Mouse (Mus musculus) myocyte (in vitro differentiated cells): ENCODE measurements at regions not wholly inside any gene's neighbourhood (a gene's known extent, or its start where the extent isn't known, plus 50 kb on each side); places are given as distances from the start of the nearest gene placed in this dataset.

ENCODE experiments used
- CEBPB ChIP-seq: IDR thresholded peaks from 2 replicates; pipeline ENCODE4 v1.6.1; 2011; ENCODE audit warnings: mild to moderate bottlenecking, moderate library complexity; ENCODE audit not compliant: poor library complexity, insufficient read depth, severe bottlenecking
- E2F4 ChIP-seq: IDR thresholded peaks from one replicate; pipeline ENCODE4 v1.6.1; 2011; ENCODE audit warnings: mild to moderate bottlenecking, control low read depth, moderate library complexity; ENCODE audit not compliant: insufficient read depth
- MAX ChIP-seq: IDR thresholded peaks from one replicate; pipeline ENCODE4 v1.6.1; 2011; ENCODE audit warnings: low read depth, mild to moderate bottlenecking, control low read depth
- MYOD1 ChIP-seq, 3 experiments: IDR thresholded peaks; one replicate each; pipeline ENCODE4 v1.6.1; 2011; ENCODE audit warnings: control low read depth in 2 of 3, low read depth in 2 of 3, mild to moderate bottlenecking in 2 of 3, moderate library complexity in 1 of 3; ENCODE audit not compliant: insufficient read length in 2 of 3, control insufficient read depth in 1 of 3
- MYOG ChIP-seq, 3 experiments: IDR thresholded peaks; one replicate each; pipeline ENCODE4 v1.6.1; 2011; ENCODE audit warnings: control low read depth in 2 of 3, low read depth in 2 of 3, mild to moderate bottlenecking in 2 of 3; ENCODE audit not compliant: insufficient read length in 2 of 3, control insufficient read depth in 1 of 3, insufficient read depth in 1 of 3
- POLR2A ChIP-seq: IDR thresholded peaks from one replicate; pipeline ENCODE4 v1.6.1; 2011; ENCODE audit warnings: low read depth, mild to moderate bottlenecking, control low read depth, moderate library complexity; ENCODE audit not compliant: insufficient read length
- POLR2AphosphoS2 ChIP-seq: IDR thresholded peaks from one replicate; pipeline ENCODE4 v1.6.1; 2011; ENCODE audit warnings: low read depth, control low read depth; ENCODE audit not compliant: insufficient read length
- REST ChIP-seq: IDR thresholded peaks from one replicate; pipeline ENCODE4 v1.6.1; 2011; ENCODE audit warnings: mild to moderate bottlenecking, control low read depth, moderate library complexity; ENCODE audit not compliant: insufficient read depth, insufficient read length
- SRF ChIP-seq: IDR thresholded peaks from one replicate; pipeline ENCODE4 v1.6.1; 2011; ENCODE audit warnings: low read depth; ENCODE audit not compliant: control insufficient read depth, insufficient read length
- TCF12 ChIP-seq: IDR thresholded peaks from one replicate; pipeline ENCODE4 v1.6.1; 2011; ENCODE audit warnings: mild to moderate bottlenecking, control low read depth; ENCODE audit not compliant: poor library complexity, insufficient read depth, severe bottlenecking
- TCF3 ChIP-seq: IDR thresholded peaks from one replicate; pipeline ENCODE4 v1.6.1; 2011; ENCODE audit warnings: low read depth, control low read depth; ENCODE audit not compliant: insufficient read length
- USF1 ChIP-seq: IDR thresholded peaks from one replicate; pipeline ENCODE4 v1.6.1; 2011; ENCODE audit warnings: low read depth, mild to moderate bottlenecking, control low read depth, moderate library complexity

GRCm38 (mm10) chr15:59173452-59174245 is 284.6 kb downstream of the Gm49356 start:
- TF ChIP-seq POLR2A (no peak), MYOD1 (IDR thresholded peaks at IDR 0.05; ENCODE audit: control insufficient read depth in 1 of 3, insufficient read length in 2 of 3, low read depth in 2 of 3) (peak; percentile 69 to 83 (median 79)), POLR2AphosphoS2 (no peak), MYOG (IDR thresholded peaks at IDR 0.05; ENCODE audit: control insufficient read depth in 1 of 3, insufficient read depth in 1 of 3, insufficient read length in 2 of 3, low read depth in 2 of 3) (peak; percentile 36 to 98 (median 83)), E2F4 (no peak), REST (no peak), MAX (no peak), CEBPB (no peak), TCF12 (peak; percentile 70), USF1 (no peak), TCF3 (no peak), SRF (no peak)
